Mouse (Mus musculus) neural tube, embryonic 14.5 days (tissue): Measurements from ENCODE around the gene Sh3glb1. TPM values are rescaled to one million over a fixed set of nuclear protein-coding genes. Genes with fewer than 3 reads are reported as not detected.
"Not testable (repeated sequence)": the region's sequence is repeated elsewhere in the genome, so short reads cannot be mapped to it uniquely, and the experiment has no call there.

Experiments used
- ATAC-seq: fragments of 200-750 bp; cut with Nextera tagmentation; 2 replicates; pipeline ENCODE4 v1.8.0; 2017; ENCODE audit warnings: low read depth, mild to moderate bottlenecking, moderate TSS enrichment, moderate library complexity
- H3K27ac ChIP-seq: fragments of 300-500 bp; sonication (generic); 2 replicates; pipeline ENCODE4 v1.5.1; 2014; ENCODE audit warnings: low read depth, mild to moderate bottlenecking, control low read depth, low read length, moderate library complexity, mixed read lengths
- H3K27me3 ChIP-seq: fragments of 300-500 bp; sonication (generic); 2 replicates; pipeline ENCODE4 v1.6.1; 2014; ENCODE audit warnings: low read length; ENCODE audit not compliant: control insufficient read depth, insufficient read depth
- H3K36me3 ChIP-seq: fragments of 300-500 bp; sonication (generic); 2 replicates; pipeline ENCODE4 v1.6.1; 2014; ENCODE audit warnings: low read length, mixed read lengths; ENCODE audit not compliant: control insufficient read depth, insufficient read depth
- H3K4me1 ChIP-seq: fragments of 300-500 bp; sonication (generic); 2 replicates; pipeline ENCODE4 v1.6.1; 2014; ENCODE audit warnings: low read length; ENCODE audit not compliant: control insufficient read depth, insufficient read depth
- H3K4me2 ChIP-seq: fragments of 300-500 bp; sonication (generic); 2 replicates; pipeline ENCODE4 v1.6.1; 2014; ENCODE audit warnings: mild to moderate bottlenecking, low read depth, low read length, control low read depth
- H3K4me3 ChIP-seq: fragments of 300-500 bp; sonication (generic); 2 replicates; pipeline ENCODE4 v1.5.1; 2014; ENCODE audit warnings: low read depth, low read length, control low read depth, mixed read lengths
- H3K9ac ChIP-seq: fragments of 300-500 bp; sonication (generic); replicated peaks from 2 replicates; pipeline ENCODE4 v1.6.1; 2014; ENCODE audit warnings: low read depth, mild to moderate bottlenecking, control low read depth, low read length, mixed read lengths
- H3K9me3 ChIP-seq: fragments of 300-500 bp; sonication (generic); 2 replicates; pipeline ENCODE4 v1.6.1; 2016; ENCODE audit warnings: low read length; ENCODE audit not compliant: control insufficient read depth
- WGBS: fragments of 180-500 bp; shearing (Covaris S2); extraction: QIAGEN DNeasy Blood & Tissue Kit; methylation state at CpG from one replicate; pipeline ENCODE4 v1.1.7; 2014; 5-methylcytosine and 5-hydroxymethylcytosine counted together
- polyA plus RNA-seq: library from polyadenylated mRNA; unstranded; fragments of >200 nt; fragmentation: Nextera tagmentation; extraction: Ambion mirVana; gene quantifications from 2 replicates; pipeline ENCODE4 v1.2.1, GENCODE M21; 2014

Gene Sh3glb1
- polyA plus RNA-seq, 1 experiment from 2014 or later = 122 TPM

DNA sequence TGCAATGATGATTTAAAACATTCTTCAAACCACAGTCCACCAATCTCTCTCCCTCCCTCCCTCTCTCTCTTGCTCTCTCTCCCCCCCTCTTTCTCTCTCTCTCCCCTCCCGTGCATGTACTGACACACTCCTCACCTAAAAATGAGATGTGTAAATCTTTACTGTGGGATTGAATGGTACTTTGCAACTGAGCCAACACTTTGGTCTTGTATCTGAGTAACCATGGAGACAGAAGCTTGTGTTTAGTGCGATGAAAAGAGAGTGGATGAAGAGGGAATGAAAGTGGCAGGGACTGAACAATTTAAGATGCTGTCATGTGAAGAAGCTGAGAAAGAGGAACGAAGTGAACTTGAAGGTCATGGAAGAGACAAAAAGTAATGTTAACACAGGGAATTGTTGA lies 27.6 kb upstream of the Sh3glb1 start:
- ATAC-seq = 0 out of 2 replicates have a peak, but pooled peaks have one; percentile 24
- 18% methylated on average over 3 of the region's 3 CpGs for WGBS
- not testable (repeated sequence) for H3K27ac ChIP-seq

DNA sequence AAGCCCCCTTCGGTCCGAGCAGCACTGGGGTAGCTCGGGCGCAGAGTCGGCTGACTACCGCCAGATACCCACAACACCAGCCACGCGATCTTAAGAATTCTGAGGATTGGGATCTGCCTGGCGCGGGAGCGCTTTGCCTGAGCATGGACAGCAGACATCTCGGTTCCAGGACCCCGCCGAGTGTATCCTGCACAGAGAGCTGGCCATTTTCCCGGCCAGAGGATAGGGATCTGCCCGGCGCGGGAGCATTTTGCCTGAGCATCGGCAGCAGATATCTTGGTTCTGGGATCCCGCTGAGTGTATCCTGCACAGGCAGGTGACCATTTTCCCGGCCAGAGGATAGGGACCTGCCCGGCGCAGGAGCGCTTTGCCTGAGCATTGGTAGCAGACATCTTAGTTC lies 18.3 kb upstream of the Sh3glb1 start:
- H3K4me2 ChIP-seq, H3K9me3 ChIP-seq, H3K27me3 ChIP-seq, H3K36me3 ChIP-seq, H3K4me1 ChIP-seq, H3K9ac ChIP-seq, ATAC-seq, H3K4me3 ChIP-seq, H3K27ac ChIP-seq: not testable (repeated sequence)
- 81% methylated on average over 24 of the region's 24 CpGs for WGBS

More for the DNA sequence above, 27.6 kb upstream of the Sh3glb1 start:
- H3K9ac ChIP-seq, H3K4me2 ChIP-seq, H3K4me3 ChIP-seq, H3K27me3 ChIP-seq, H3K36me3 ChIP-seq, H3K9me3 ChIP-seq, H3K4me1 ChIP-seq: not testable (repeated sequence)

DNA sequence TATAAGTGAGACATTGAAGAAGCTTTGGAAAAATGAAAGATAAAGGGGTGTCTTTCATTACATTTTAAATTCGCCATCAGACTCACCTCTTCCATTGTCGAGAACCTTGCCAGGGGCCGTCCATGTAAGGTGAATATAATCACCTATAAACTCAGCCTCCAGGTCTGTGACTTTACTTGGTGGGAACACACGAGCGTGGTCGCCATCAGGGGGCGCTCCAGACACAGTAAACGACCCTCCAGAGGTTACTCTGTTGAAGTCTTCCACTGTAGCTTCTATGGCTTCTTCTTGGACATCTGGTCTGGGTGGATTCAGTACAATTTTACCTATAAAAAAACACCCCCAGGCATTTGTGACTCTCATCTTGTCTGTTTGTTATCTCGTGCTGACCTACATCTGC lies 16.7 kb upstream of the Sh3glb1 start:
- WGBS = 31% methylated on average over 9 of the region's 9 CpGs
- H3K4me2 ChIP-seq = no peak overlapping the region
- no peak; the same call in 1 of the 2 replicates for ATAC-seq

DNA sequence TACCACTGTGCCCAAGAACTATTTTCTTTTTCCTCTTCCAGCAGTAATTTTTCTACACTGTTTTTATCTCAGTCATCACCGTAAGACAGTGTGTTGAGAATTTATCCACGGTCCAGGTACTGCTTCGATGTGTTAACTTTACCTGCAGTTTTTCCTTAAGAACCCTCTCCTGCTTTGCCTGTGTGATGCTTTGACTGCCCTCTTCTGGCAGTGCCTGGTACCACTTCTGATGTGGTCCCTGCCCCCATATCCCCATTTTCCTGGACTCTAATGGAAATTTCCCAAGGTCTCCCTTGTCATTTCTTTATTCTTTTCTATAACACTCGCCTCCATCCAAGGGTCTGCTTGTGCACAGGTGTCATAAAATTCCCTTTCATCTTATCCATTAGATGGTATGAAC lies 3.3 kb upstream of the Sh3glb1 start:
- ATAC-seq = no peak

More for the DNA sequence above, 16.7 kb upstream of the Sh3glb1 start:
- Histone ChIP-seq H3K9ac (no peak overlapping the region), H3K27me3 (no peaks in the 10 kb centered on the region), H3K9me3 (no peaks in the 10 kb centered on the region), H3K4me3 (no peak overlapping the region), H3K36me3 (no peaks in the 10 kb centered on the region), H3K4me1 (no peaks in the 10 kb centered on the region), H3K27ac (no peak overlapping the region)

DNA sequence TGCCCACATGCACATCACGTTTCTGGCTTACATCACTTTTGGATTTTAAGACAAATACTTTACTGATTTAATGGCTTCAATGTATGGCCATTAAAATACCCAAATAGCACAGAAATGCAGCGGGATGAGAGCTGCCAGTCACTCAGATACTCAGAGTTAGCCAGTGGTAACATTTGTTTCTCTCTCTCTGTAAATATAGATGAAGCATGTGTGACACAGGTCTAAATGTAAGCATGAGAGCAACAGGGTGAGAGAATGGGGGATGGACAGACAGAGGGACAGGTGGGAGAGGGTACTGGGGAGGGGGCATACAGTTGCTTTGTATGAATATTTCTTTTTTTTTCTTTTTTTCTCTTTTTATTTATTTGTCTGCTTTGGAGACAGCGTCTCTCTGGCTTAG lies 2.4 kb upstream of the Sh3glb1 start:
- H3K27ac ChIP-seq, H3K36me3 ChIP-seq, H3K4me3 ChIP-seq, H3K4me2 ChIP-seq, H3K27me3 ChIP-seq, H3K9ac ChIP-seq, ATAC-seq, H3K9me3 ChIP-seq: not testable (repeated sequence)
- peaks cover 13% of the 10 kb centered on the region for H3K4me1 ChIP-seq
- 92% methylated on average over 3 of the region's 3 CpGs for WGBS

More for the DNA sequence above, 3.3 kb upstream of the Sh3glb1 start:
- 53% methylated on average over 4 of the region's 4 CpGs for WGBS
- peaks cover 6% of the 10 kb centered on the region for H3K4me1 ChIP-seq
- no peaks in the 10 kb centered on the region for H3K36me3 ChIP-seq
- no peaks in the 10 kb centered on the region for H3K9me3 ChIP-seq
- H3K9ac ChIP-seq = no peak overlapping the region
- H3K27me3 ChIP-seq = no peaks in the 10 kb centered on the region; the same call in 1 of the 2 replicates
- H3K4me2 ChIP-seq = no peak overlapping the region
- H3K27ac ChIP-seq = no peak overlapping the region
- H3K4me3 ChIP-seq = no peak overlapping the region

DNA sequence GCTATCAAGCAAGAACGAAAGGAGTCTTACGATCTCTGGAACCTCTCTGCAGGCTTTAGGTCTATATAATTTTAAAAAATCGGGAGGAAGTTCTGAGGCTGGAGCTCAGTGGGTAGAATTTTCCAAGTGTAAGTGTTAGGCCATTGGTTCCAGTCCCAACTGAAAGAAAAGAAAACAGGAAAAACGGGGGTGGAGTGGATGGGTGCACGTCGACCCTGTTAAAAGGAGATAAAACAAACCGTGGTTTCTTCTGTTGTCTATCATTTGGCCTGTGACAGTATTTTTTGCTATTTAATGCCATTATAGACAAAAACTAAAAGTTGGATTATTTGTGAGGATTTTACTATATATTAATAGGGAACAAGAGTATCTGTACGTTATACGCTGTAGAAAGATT lies 1.7 kb upstream of the Sh3glb1 start:
- WGBS = 81% methylated on average over 9 of the region's 9 CpGs
- H3K9ac ChIP-seq = no peak overlapping the region

DNA sequence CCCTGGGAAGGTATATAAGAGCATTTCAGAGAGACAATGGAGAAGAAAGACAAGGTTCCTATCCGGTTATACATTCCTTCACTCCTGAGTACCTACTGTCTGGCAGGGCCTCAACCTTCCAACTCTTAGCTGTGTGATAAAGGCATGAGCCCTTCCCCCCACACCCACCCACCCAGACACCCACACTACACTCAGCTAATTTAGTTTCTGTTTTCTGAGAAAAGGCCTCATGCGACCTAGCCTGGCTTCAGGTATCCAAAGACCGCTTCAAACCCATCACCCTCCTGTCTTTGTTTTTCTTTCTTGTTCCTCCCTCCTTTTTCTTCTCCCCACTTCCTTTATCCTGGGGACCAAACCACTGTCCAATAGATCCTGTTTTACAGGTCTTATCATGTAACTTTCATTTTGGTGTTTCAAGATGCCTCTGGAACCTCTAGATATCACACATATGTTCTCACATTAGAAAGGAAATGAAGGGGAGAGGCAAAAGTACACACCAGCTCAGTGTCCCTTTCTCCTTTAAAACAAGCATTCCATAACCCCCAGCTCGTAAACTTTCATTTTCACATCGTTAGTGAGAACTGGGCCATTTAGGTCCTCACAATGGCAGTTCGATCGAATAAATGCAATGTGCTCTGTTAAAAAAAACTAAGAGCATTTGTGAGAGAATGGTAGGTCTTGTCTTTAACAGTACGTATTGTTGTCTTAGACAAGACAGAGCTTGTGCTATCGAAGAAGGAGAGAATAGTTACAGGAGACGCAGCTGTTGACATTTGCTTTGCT lies 1.1 kb upstream of the Sh3glb1 start:
- Histone ChIP-seq H3K4me3 (no peak overlapping the region), H3K4me1 (peaks cover 18% of the 10 kb centered on the region), H3K27ac (no peak overlapping the region), H3K36me3 (no peaks in the 10 kb centered on the region), H3K9me3 (no peaks in the 10 kb centered on the region), H3K4me2 (peak overlapping the region; percentile 40), H3K27me3 (no peaks in the 10 kb centered on the region; the same call in 1 of the 2 replicates), H3K9ac (no peak overlapping the region)
- WGBS = 78% methylated on average over 10 of the region's 10 CpGs
- peak; percentile 0; the same call in 1 of the 2 replicates for ATAC-seq

More for the DNA sequence above, 1.7 kb upstream of the Sh3glb1 start:
- no peaks in the 10 kb centered on the region for H3K36me3 ChIP-seq
- no peak overlapping the region for H3K4me3 ChIP-seq
- no peaks in the 10 kb centered on the region; the same call in 1 of the 2 replicates for H3K27me3 ChIP-seq
- no peak for ATAC-seq
- peaks cover 18% of the 10 kb centered on the region for H3K4me1 ChIP-seq
- no peak overlapping the region for H3K4me2 ChIP-seq
- no peak overlapping the region for H3K27ac ChIP-seq
- no peaks in the 10 kb centered on the region for H3K9me3 ChIP-seq

DNA sequence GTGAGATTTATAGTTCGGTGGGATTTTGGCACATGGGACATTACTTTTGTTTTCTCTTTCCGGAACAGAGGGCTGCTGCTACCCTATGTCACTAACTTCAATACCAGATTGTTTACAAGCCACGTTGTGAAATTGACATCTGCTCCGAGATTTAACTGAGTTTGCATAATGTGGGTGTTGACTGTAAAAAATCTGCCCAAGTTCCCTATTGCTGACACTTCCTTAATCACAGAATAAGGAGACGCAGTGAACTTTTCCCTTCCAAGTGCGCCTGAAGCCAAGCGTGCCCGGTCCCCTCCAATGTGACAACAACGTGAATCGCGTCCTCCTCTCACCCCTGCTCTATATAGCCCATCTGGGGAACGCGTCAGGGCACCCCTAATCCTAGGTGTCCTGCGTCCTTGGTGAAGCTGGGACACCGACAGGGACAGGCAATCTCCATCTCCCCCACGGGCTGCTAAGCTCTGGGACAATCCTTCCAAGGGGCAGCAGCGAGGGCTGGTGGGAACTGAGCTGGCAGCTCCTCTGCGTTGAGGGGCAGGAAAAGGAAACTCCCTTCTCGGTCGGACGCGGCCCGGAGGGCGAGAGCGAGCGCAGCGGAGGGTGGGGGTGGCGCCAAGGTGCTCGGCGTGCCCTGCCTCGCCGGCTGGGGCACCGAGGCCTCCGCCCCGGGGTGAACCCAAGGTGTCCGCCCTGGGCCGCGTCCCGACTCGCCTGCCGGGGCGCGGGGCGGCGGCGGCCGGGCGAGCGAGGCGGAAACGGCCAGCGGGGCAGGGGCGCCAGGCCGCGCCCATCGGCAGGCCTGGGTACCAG lies 841 bp downstream of the Sh3glb1 start:
- Histone ChIP-seq H3K4me2 (peak overlapping the region; percentile 58), H3K27me3 (no peaks in the 10 kb centered on the region; the same call in 1 of the 2 replicates), H3K4me3 (peak overlapping the region; percentile 59), H3K27ac (peak overlapping the region; percentile 98), H3K9ac (peak overlapping the region; percentile 93), H3K4me1 (peaks cover 25% of the 10 kb centered on the region), H3K36me3 (no peaks in the 10 kb centered on the region), H3K9me3 (no peaks in the 10 kb centered on the region)
- WGBS = under 1% methylated on average over 35 of the region's 56 CpGs
- peak; percentile 57; the same call in 1 of the 2 replicates for ATAC-seq

DNA sequence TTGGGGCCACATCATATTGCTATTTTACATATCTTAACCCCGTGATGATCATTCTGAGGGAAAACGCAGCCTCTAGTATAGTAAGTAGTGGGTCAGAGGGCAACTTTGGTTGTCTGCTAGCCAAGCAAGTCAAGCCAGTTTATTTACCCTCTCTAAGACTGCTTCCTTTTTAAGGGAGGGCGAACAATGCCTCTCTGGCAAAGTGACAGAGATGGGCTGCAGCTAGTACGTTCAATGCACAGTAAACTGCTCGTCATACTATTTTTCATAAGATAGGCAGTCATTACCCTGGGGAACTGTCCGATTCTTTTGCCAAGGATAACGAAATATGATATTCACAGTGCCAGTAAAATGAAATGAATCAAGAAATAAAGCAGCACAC lies 1.4 kb downstream of the Sh3glb1 start:
- Histone ChIP-seq H3K4me1 (peaks cover 25% of the 10 kb centered on the region), H3K36me3 (no peaks in the 10 kb centered on the region), H3K27ac (no peak overlapping the region), H3K9ac (peak overlapping the region; percentile 93), H3K27me3 (no peaks in the 10 kb centered on the region; the same call in 1 of the 2 replicates), H3K4me2 (peak overlapping the region; percentile 58), H3K4me3 (peak overlapping the region; percentile 59), H3K9me3 (no peaks in the 10 kb centered on the region)
- ATAC-seq = no peak
- WGBS = 17% methylated on average over 7 of the region's 7 CpGs
